Mouse (Mus musculus) liver, adult 2 months (tissue): ENCODE results near the gene Scamp2.

Experiments used
- CTCF ChIP-seq: fragments of 200-500 bp; IDR thresholded peaks from 2 replicates; pipeline ENCODE4 v1.5.1; 2011; ENCODE audit warnings: low read depth, low read length, control low read depth
- POLR2A ChIP-seq: fragments of 200-500 bp; IDR thresholded peaks from 2 replicates; pipeline ENCODE4 v1.6.1; 2011; ENCODE audit warnings: low read length, control low read depth; ENCODE audit not compliant: insufficient read depth; ENCODE audit errors: extremely low read depth

- no peak for TF ChIP-seq POLR2A
- no peak for TF ChIP-seq CTCF
Observed at GRCm38 (mm10) chr9:57627892-57628291, 67.1 kb downstream of the Scamp2 start.
